Mouse (Mus musculus) E14TG2a.4 (cell line): ENCODE results near the gene Inca1.

Experiments used
- CTCF ChIP-seq: conservative IDR thresholded peaks from 2 replicates; pipeline ENCODE4 v1.5.1; 2014; ENCODE audit warnings: low read length
- POU5F1 ChIP-seq: IDR thresholded peaks from 2 replicates; pipeline ENCODE4 v1.6.1; 2014; ENCODE audit warnings: low read length, borderline replicate concordance

- TF ChIP-seq CTCF = no peak
- TF ChIP-seq POU5F1 = no peak
Observed at GRCm38 (mm10) chr11:70715832-70716231, 15.9 kb upstream of the Inca1 start.
